Mouse (Mus musculus) kidney, adult 2 months (tissue): ENCODE data around the gene Pde6g.

ENCODE experiments used
- CTCF ChIP-seq: fragments of 200-500 bp; conservative IDR thresholded peaks from 2 replicates; pipeline ENCODE4 v1.5.1; 2011; ENCODE audit warnings: low read depth, mild to moderate bottlenecking, control low read depth, low read length, moderate library complexity, mixed read lengths; ENCODE audit not compliant: insufficient read depth, insufficient read length
- POLR2A ChIP-seq: fragments of 200-500 bp; IDR thresholded peaks from one replicate; pipeline ENCODE4 v1.6.1; 2011; ENCODE audit warnings: low read depth, low read length, control low read depth

DNA sequence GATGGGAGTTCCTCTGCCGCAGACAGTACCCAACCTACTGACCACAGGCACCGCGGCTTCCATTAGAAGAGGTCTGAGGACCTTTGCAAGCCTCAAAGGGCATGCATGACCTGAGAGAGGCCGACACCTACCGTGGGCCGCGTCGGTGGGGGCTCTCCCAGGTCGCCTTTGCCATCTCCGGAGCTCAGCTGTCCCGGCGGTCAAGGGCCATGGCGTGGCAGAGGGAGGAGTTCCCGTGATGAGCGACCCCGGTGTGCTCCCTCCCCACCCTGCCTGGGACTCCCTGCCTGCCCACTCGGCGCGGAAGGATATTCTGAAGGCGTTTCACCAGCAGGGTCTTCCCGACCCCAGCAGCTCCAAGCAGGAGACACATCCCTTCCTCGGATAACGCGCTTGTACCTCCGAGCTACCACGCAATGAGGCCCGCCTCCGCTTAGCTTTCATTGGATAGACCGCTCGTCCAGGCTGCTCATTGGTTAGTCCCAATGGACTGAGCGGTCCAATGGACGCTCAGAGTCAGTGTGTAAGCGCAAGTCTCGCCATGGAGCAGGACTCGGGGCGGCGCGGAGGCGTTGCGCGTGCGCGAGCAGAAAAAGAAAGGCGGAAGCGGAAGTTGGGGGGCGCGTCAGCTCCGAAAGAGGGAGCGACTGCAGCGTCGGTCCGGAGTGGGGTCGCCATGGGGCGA lies 13.9 kb upstream of the Pde6g start, which contains the start of gene Arl16:
- no peak for TF ChIP-seq CTCF
- peak; percentile 48 for TF ChIP-seq POLR2A
